Mouse (Mus musculus) spleen, adult 2 months (tissue): ENCODE measurements around the gene 9130008F23Rik. TPM values are rescaled to one million over a fixed set of nuclear protein-coding genes. Genes with fewer than 3 reads are reported as not detected.

Experiments
- DNase-seq, 2 experiments: peaks; one replicate each; pipeline versions ENCODE4 v3.0.0 to v3.0.0-alpha.2; 2012 to 2021; ENCODE audit warnings: low spot score in 2 of 2, low read depth in 1 of 2
- H3K27ac ChIP-seq: fragments of 200-500 bp; 2 replicates; pipeline ENCODE4 v1.5.1; 2012; ENCODE audit warnings: low read length, inconsistent platforms; ENCODE audit not compliant: insufficient read depth
- H3K27me3 ChIP-seq: fragments of 200-500 bp; 2 replicates; pipeline ENCODE4 v1.6.1; 2012; ENCODE audit warnings: mild to moderate bottlenecking, moderate library complexity, low read length, inconsistent platforms; ENCODE audit not compliant: control insufficient read depth, insufficient read depth
- H3K36me3 ChIP-seq: fragments of 200-500 bp; 2 replicates; pipeline ENCODE4 v1.6.1; 2012; ENCODE audit warnings: mild to moderate bottlenecking, low read length, inconsistent platforms; ENCODE audit not compliant: control insufficient read depth, insufficient read depth
- H3K4me1 ChIP-seq: fragments of 200-500 bp; 2 replicates; pipeline ENCODE4 v1.6.1; 2011; ENCODE audit warnings: inconsistent platforms; ENCODE audit not compliant: control insufficient read depth, insufficient read depth, insufficient read length
- H3K4me3 ChIP-seq: fragments of 200-500 bp; 2 replicates; pipeline ENCODE4 v1.5.1; 2011; ENCODE audit warnings: mild to moderate bottlenecking, inconsistent platforms; ENCODE audit not compliant: insufficient read depth, insufficient read length; ENCODE audit errors: extremely low read depth
- CTCF ChIP-seq: fragments of 200-500 bp; IDR thresholded peaks from 2 replicates; pipeline ENCODE4 v1.5.1; 2011; ENCODE audit warnings: mild to moderate bottlenecking, inconsistent platforms; ENCODE audit not compliant: insufficient read depth, insufficient read length, insufficient replicate concordance; ENCODE audit errors: extremely low read depth
- POLR2A ChIP-seq: fragments of 200-500 bp; IDR thresholded peaks from 2 replicates; pipeline ENCODE4 v1.6.1; 2011; ENCODE audit warnings: low read depth, low read length, inconsistent platforms
- WGBS: fragments of 180-500 bp; shearing (Covaris S2); methylation state at CpG from one replicate; pipeline ENCODE4 v1.1.7; 2018; 5-methylcytosine and 5-hydroxymethylcytosine counted together
- polyA plus RNA-seq: library from polyadenylated mRNA; depleted of rRNA; stranded (reverse); fragments of >200 nt; gene quantifications from 2 replicates; pipeline ENCODE4 v1.2.3, GENCODE M21; 2012; rRNA removed

9130008F23Rik gene
- polyA plus RNA-seq, 1 experiment = 2.0 TPM

- Histone ChIP-seq H3K27ac (no peak overlapping the region), H3K36me3 (no peaks in the 10 kb centered on the region), H3K27me3 (no peaks in the 10 kb centered on the region), H3K4me3 (no peak overlapping the region), H3K4me1 (no peaks in the 10 kb centered on the region)
- WGBS = 39% methylated on average over 2 of the region's 2 CpGs
- TF ChIP-seq POLR2A (no peak), CTCF (no peak)
- DNase-seq = no peak
These were observed 48.5 kb downstream of the 9130008F23Rik start for GRCm38 (mm10) chr17:40831870-40832269.

Other genes starting within 250 kb of the 9130008F23Rik start
- gene Esp3, start 248.5 kb downstream of the 9130008F23Rik start, polyA plus RNA-seq = not detected in 2 replicates
- gene Esp1, start 153.4 kb downstream of the 9130008F23Rik start, polyA plus RNA-seq = not detected in 2 replicates
- not detected in 2 replicates for gene Crisp2, start 73.6 kb downstream of the 9130008F23Rik start, polyA plus RNA-seq
- gene Rhag, start 69.4 kb downstream of the 9130008F23Rik start, polyA plus RNA-seq = 13.0 and 18.4 TPM in 2 replicates
- gene Glyatl3, start 33.8 kb upstream of the 9130008F23Rik start, polyA plus RNA-seq = 0.09 TPM in 1 of 2 replicates, not detected in the other
- 3.1 and 3.5 TPM in 2 replicates for gene Mut, start 54.1 kb upstream of the 9130008F23Rik start, polyA plus RNA-seq
- 1.3 and 1.5 TPM in 2 replicates for gene Cenpq, start 54.5 kb upstream of the 9130008F23Rik start, polyA plus RNA-seq